Mouse (Mus musculus) liver, adult 2 months (tissue): ENCODE data around the gene Lefty2.

ENCODE experiments used
- CTCF ChIP-seq: fragments of 200-500 bp; IDR thresholded peaks from 2 replicates; pipeline ENCODE4 v1.5.1; 2011; ENCODE audit warnings: low read depth, low read length, control low read depth
- POLR2A ChIP-seq: fragments of 200-500 bp; IDR thresholded peaks from 2 replicates; pipeline ENCODE4 v1.6.1; 2011; ENCODE audit warnings: low read length, control low read depth; ENCODE audit not compliant: insufficient read depth; ENCODE audit errors: extremely low read depth

DNA sequence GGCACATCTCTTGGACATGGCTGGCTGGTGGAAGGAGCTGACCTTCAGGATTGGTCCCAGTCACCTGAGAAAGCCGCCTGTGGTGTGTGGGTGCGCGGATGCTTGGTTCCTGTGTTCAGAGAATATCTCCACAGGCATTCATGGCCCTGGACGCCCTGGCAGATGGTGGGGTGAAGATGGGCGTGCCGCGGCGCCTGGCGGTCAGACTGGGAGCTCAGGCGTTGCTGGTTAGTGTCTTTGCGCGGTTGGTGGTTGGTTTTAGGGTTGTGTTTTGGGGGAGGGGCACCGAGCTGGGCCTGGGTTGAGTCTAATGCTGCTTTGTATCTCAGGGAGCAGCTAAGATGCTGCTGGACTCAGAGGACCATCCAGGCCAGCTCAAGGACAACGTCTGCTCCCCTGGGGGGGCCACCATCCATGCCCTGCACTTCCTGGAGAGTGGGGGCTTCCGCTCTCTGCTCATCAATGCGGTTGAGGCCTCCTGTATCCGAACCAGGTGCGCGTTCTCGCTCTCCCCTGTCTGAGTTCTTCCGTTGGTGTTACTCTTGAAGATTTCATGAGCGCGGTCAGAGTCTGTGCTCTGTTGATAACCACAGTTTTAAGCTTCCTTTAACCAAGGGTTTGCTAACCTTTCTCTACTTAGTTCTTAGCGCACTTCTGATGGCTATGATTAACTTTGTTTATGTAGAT is 13.7 kb downstream of the Lefty2 start:
- TF ChIP-seq CTCF (no peak), POLR2A (no peak)
